Mouse (Mus musculus): ENCODE measurements around the gene Ncam2.

Ncam2 gene

DNA sequence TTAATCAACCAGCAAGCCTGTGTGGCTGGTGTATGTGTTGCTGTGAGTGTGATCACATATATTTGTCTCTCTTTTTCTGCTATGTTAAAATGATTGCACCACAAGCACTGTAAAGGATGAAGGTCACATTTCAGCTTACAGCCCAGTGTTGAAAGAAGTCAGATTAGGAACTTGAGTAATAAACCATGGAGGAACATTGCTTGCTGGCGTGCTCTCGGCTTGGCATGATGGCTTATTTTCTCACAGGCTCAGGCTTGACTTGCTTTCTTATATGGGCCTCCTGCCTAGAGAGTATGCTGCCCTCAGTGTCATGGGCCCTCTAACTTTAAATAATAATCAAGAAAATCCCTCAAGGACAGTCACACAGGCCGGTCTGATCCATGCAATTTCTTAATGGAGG lies 449.8 kb downstream of the Ncam2 start:
- DNase-seq (ENCODE audit: low spot score in 2 of 2), result no peak

DNA sequence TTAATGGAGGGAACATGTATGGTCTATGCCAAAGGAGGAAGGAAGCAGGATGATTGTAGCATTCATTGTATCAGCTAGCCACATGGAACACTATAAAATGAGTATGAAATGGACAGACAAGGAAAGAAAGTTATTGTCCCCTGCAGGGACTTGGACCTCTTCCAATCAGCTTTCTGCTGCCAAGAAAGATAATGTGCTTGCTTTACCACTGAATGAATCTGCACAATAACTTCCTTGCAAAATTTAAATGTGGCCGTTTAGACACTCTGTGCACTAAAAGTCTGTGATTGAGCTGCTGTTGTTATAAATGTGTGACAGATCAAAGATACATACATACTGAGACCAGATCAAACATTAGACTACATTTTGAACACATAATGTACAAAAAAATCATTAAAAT lies 451.1 kb downstream of the Ncam2 start:
- DNase-seq (ENCODE audit: low spot score in 2 of 2), result peak in 1 of 2 experiments; percentile 10

DNA sequence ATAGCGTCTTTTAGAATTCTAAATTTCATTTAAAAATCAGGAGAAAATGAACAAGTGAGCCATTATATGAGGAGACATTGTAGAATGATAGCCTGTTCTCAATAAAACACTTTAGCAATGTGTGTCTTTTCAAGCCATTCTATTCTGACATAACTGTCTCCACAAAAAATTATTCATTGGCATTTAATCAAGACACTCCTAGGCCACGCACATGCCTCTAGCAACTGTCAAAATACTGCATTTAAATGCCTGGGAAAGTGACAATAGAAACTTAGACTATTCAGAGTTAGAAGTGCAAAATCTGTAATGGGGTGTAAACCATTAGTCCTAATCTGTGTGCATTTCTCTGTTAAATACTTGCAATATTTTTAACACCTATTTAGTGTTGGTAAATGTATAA lies 456.1 kb downstream of the Ncam2 start:
- no peak for DNase-seq (ENCODE audit: low spot score in 2 of 2)

DNA sequence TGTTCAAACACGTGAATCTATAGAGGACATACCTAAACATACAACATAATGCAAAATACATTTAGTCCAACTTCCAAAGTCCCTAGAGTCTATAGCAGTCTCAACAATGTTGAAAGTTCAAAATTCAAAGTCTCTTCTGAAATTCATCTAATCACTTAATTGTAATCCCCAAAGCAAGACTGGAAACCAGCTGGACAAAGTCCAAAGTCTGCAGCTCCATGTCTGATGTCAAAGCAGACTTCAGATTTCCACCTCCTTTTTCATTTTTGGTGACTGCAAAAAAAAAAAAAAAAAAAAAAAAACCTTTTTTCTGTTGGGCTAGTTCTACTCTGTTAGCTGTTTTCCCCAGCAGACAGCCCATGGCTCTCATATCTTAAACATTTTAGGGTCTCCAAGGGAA lies 473.4 kb downstream of the Ncam2 start:
- DNase-seq (ENCODE audit: low spot score in 2 of 2), result no peak

DNA sequence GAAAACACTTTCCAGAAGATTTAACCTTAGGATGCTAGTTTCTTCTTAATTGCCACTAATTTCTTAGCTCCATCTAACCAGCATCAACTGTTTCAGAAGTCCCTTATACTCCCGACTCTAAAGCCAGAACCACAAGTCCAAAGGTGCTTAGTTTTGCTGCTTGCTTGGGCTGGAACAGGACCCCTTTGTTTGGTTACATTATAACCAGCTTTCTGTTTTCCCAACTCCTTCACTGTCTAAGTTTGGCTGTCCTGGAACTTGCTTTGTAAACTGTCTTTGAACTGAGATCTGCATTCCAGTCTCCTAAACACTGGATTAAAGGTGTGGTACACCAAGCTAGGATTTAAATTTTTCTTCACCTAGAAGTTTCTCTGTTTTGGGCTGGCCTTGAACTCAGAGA lies 475.0 kb downstream of the Ncam2 start:
- no peak for DNase-seq (ENCODE audit: low spot score in 2 of 2)

Measured in right cerebral cortex, adult 2 months (tissue).